Mouse (Mus musculus) urinary bladder, postnatal 10 days (tissue): ENCODE measurements around the gene Tnni3k.

Experiments
- DNase-seq: peaks from one replicate; pipeline ENCODE4 v3.0.0; 2022; ENCODE audit warnings: low spot score

Tnni3k gene

GRCm38 (mm10) chr3:155055231-155055916 is at the start of gene Tnni3k:
Gene Tnni3k (minus strand): TSS chr3:155055407.
- DNase-seq, result no peak

GRCm38 (mm10) chr3:155099266-155099665 is 44.1 kb upstream of the Tnni3k start:
- no peak for DNase-seq

- DNase-seq, result peak; percentile 45
Measured at GRCm38 (mm10) chr3:155093116-155093956, 38.1 kb upstream of the Tnni3k start, which contains the start of the genes Fpgt and Lrriq3. Gene Fpgt (minus strand): TSS chr3:155093403. Gene Lrriq3 (plus strand): TSS chr3:155093434.

GRCm38 (mm10) chr3:155092081-155092480 is 36.9 kb upstream of the Tnni3k start:
- DNase-seq, result no peak

GRCm38 (mm10) chr3:155077908-155078307 is 22.7 kb upstream of the Tnni3k start:
- DNase-seq, result no peak

GRCm38 (mm10) chr3:155059449-155059822 is 4.2 kb upstream of the Tnni3k start:
- no peak for DNase-seq

- DNase-seq, result no peak
Measured at GRCm38 (mm10) chr3:155058800-155059448, 3.7 kb upstream of the Tnni3k start.

GRCm38 (mm10) chr3:155057566-155057965 is 2.4 kb upstream of the Tnni3k start:
- DNase-seq, result no peak

- DNase-seq, result no peak
Measured at GRCm38 (mm10) chr3:155056606-155057005, 1.4 kb upstream of the Tnni3k start.

GRCm38 (mm10) chr3:155053189-155053588 is 2.0 kb downstream of the Tnni3k start:
- DNase-seq, result no peak

- DNase-seq, result no peak
Measured at GRCm38 (mm10) chr3:155052021-155052420, 3.2 kb downstream of the Tnni3k start.

GRCm38 (mm10) chr3:155039012-155039836 is 16.0 kb downstream of the Tnni3k start:
- DNase-seq, result no peak

GRCm38 (mm10) chr3:155034323-155034722 is 20.9 kb downstream of the Tnni3k start:
- DNase-seq, result no peak

GRCm38 (mm10) chr3:155030200-155030599 is 25.0 kb downstream of the Tnni3k start:
- no peak for DNase-seq

GRCm38 (mm10) chr3:155002781-155003180 is 52.4 kb downstream of the Tnni3k start:
- no peak for DNase-seq

- DNase-seq, result no peak
Measured at GRCm38 (mm10) chr3:155001056-155001455, 54.2 kb downstream of the Tnni3k start.

- DNase-seq, result no peak
Measured at GRCm38 (mm10) chr3:154992678-154993077, 62.5 kb downstream of the Tnni3k start.

- DNase-seq, result no peak
Measured at GRCm38 (mm10) chr3:154979101-154979500, 76.1 kb downstream of the Tnni3k start.

GRCm38 (mm10) chr3:154971626-154972025 is 83.6 kb downstream of the Tnni3k start:
- no peak for DNase-seq

- DNase-seq, result no peak
Measured at GRCm38 (mm10) chr3:154970981-154971380, 84.2 kb downstream of the Tnni3k start.

- no peak for DNase-seq
Measured at GRCm38 (mm10) chr3:154961284-154961683, 93.9 kb downstream of the Tnni3k start.

GRCm38 (mm10) chr3:154953088-154953487 is 102.1 kb downstream of the Tnni3k start:
- no peak for DNase-seq
